Mouse (Mus musculus): Measurements from ENCODE around the gene Mrps18b.

GRCm38 (mm10) chr17:35939108-35939507 is 22.9 kb upstream of the Mrps18b start:
- TF ChIP-seq CTCF (conservative IDR thresholded peaks at IDR 0.05; ENCODE audit: low read length): no peak
- peak; percentile 47; the same call in 1 of the 2 replicates for TF ChIP-seq POU5F1 (IDR thresholded peaks at IDR 0.05; ENCODE audit: borderline replicate concordance, low read length)
- TF ChIP-seq NANOG (IDR thresholded peaks at IDR 0.05; ENCODE audit: borderline replicate concordance, low read length): no peak
